Mouse (Mus musculus) CH12F3 (cell line): Measurements from ENCODE around the gene Gm4969.

Experiments used
- in situ Hi-C: fragments of 300-500 bp; cut with MboI; formaldehyde crosslinking; loops from 2 replicates; pipeline ENCODE4 v1.14.3; 2020; ENCODE audit warnings: low sequenced_read_pairs

The Gm4969 gene

GRCm38 (mm10) chr7:19137380-19137779 is 19.2 kb upstream of the Gm4969 start:
- in situ Hi-C loops, result no loop called here

- in situ Hi-C loops, result no loop called here
Observed at GRCm38 (mm10) chr7:19136673-19137334, 18.6 kb upstream of the Gm4969 start.

- in situ Hi-C loops, result no loop called here
Observed at GRCm38 (mm10) chr7:19136168-19136567, 18.0 kb upstream of the Gm4969 start.

GRCm38 (mm10) chr7:19131324-19131848 is 13.2 kb upstream of the Gm4969 start:
- in situ Hi-C loops, result no loop called here

- in situ Hi-C loops, result no loop called here
Observed at GRCm38 (mm10) chr7:19130657-19131056, 12.5 kb upstream of the Gm4969 start.

- in situ Hi-C loops, result no loop called here
Observed at GRCm38 (mm10) chr7:19129396-19129795, 11.2 kb upstream of the Gm4969 start.

- in situ Hi-C loops, result no loop called here
Observed at GRCm38 (mm10) chr7:19127744-19128143, 9.6 kb upstream of the Gm4969 start.

- in situ Hi-C loops, result no loop called here
Observed at GRCm38 (mm10) chr7:19124713-19125112, 6.5 kb upstream of the Gm4969 start.

- in situ Hi-C loops, result no loop called here
Observed at GRCm38 (mm10) chr7:19121686-19122085, 3.5 kb upstream of the Gm4969 start.

- in situ Hi-C loops, result no loop called here
Observed at GRCm38 (mm10) chr7:19119631-19120429, 1.7 kb upstream of the Gm4969 start, which contains the start of gene Fbxo46. TSS of gene Fbxo46 (plus strand) at chr7:19119859.

- in situ Hi-C loops, result no loop called here
Observed at GRCm38 (mm10) chr7:19119083-19119482, 915 bp upstream of the Gm4969 start.

GRCm38 (mm10) chr7:19109565-19109964 is 8.6 kb downstream of the Gm4969 start:
- in situ Hi-C loops, result no loop called here

- in situ Hi-C loops, result no loop called here
Observed at GRCm38 (mm10) chr7:19107436-19107835, 10.7 kb downstream of the Gm4969 start.

GRCm38 (mm10) chr7:19104486-19104885 is 13.7 kb downstream of the Gm4969 start:
- in situ Hi-C loops, result no loop called here

GRCm38 (mm10) chr7:19103741-19104140 is 14.4 kb downstream of the Gm4969 start:
- in situ Hi-C loops, result no loop called here

GRCm38 (mm10) chr7:19100290-19100689 is 17.9 kb downstream of the Gm4969 start:
- in situ Hi-C loops, result no loop called here

GRCm38 (mm10) chr7:19098811-19099210 is 19.4 kb downstream of the Gm4969 start:
- in situ Hi-C loops, result no loop called here

GRCm38 (mm10) chr7:19097863-19098262 is 20.3 kb downstream of the Gm4969 start:
- in situ Hi-C loops, result no loop called here

GRCm38 (mm10) chr7:19097217-19097616 is 21.0 kb downstream of the Gm4969 start:
- in situ Hi-C loops, result no loop called here

GRCm38 (mm10) chr7:19096421-19096976 is 21.7 kb downstream of the Gm4969 start:
- in situ Hi-C loops, result no loop called here

GRCm38 (mm10) chr7:19095751-19096110 is 22.4 kb downstream of the Gm4969 start:
- in situ Hi-C loops, result no loop called here
